Mouse (Mus musculus) embryo, embryonic 11 days (tissue): ENCODE results near the gene Htatip2.

Source experiments
- DNase-seq: peaks from one replicate; pipeline ENCODE4 v3.0.0-alpha.2; 2015

Htatip2 gene

GRCm38 (mm10) chr7:49758934-49759571 is at the start of gene Htatip2:
Gene Htatip2 (plus strand): TSS chr7:49759115.
- peak; percentile 67 for DNase-seq

- DNase-seq = no peak
Observed at GRCm38 (mm10) chr7:49709381-49710021, 49.4 kb upstream of the Htatip2 start.

DNA sequence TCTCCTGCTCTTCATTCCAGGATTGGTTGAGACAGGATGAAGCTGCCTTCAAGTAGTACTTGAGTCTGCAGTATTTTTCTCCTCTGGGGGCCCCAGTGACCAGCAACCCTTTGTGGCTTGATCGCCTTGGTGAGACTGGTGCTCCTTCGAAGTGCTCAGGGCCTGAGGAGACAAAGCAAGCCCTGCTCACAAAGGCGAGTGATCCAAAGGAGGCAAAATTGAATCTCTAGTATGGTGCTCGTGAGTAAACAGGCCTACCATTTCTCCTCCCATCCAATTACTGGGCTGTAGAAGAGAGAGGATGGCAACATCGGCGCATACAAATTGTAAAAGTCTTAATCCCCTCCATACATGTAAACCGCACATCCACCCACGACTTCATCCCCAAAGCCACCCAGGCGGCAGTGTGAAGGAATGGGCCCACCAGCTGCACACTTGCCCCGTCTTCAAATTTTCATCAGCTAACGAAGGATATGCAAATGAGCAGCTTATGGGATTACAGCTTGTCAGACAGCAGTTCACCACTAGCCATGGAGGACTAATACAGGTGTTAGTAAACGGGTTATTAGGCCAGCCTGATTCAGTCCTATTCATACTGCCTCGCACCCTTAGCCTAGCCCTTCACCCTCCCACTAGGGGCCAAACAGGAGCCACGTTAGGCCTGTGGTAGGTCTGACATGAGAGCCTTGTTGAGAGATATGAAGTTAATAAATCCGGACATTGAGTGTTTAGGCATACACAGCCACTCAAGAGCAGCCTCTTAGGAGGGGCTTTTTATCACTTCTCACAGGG is 40.8 kb upstream of the Htatip2 start:
- no peak for DNase-seq

- DNase-seq = no peak
Observed at GRCm38 (mm10) chr7:49734342-49734741, 24.6 kb upstream of the Htatip2 start.

DNA sequence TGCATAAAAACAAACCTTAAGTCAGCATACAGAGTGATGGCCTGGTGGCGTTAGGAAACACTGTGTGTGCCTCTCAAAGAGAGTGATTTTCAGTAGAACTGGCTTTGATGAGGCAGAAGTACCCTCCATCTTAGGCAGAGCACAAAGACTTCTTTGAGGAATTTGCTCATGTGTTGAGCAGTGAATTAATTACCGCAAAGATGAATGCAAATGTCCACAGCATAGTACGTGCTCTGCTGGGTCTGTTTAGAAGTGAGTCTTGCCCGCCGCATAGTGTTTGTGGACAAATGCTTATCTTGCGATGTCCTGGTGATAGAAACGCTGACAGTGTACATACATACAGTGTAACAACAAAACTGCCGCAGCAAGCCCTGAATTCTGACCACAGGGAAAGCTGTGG is 19.5 kb upstream of the Htatip2 start:
- DNase-seq = no peak

- no peak for DNase-seq
Observed at GRCm38 (mm10) chr7:49741474-49741873, 17.4 kb upstream of the Htatip2 start.

DNA sequence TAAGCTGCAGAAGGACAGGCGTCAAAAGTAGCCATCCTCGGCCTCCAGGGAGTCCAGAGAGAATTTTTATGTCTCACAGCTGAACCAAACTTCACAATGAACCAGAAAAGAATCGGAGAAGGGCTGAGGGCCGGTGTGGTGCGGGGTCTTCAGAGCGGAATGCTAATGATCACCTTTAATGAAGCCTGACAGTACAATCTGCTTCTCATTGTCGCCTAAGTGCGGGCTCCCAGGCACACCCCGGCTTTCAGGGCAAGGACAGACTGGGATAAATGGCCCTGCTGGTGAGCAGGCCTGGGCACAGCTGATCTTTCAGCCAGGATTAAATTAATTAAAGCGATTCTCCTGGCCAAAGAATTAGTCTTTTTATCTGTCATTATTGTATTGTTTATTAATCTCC is 17.0 kb upstream of the Htatip2 start:
- peak; percentile 39 for DNase-seq

- DNase-seq = peak; percentile 81
Observed at GRCm38 (mm10) chr7:49751148-49751547, 7.8 kb upstream of the Htatip2 start.

DNA sequence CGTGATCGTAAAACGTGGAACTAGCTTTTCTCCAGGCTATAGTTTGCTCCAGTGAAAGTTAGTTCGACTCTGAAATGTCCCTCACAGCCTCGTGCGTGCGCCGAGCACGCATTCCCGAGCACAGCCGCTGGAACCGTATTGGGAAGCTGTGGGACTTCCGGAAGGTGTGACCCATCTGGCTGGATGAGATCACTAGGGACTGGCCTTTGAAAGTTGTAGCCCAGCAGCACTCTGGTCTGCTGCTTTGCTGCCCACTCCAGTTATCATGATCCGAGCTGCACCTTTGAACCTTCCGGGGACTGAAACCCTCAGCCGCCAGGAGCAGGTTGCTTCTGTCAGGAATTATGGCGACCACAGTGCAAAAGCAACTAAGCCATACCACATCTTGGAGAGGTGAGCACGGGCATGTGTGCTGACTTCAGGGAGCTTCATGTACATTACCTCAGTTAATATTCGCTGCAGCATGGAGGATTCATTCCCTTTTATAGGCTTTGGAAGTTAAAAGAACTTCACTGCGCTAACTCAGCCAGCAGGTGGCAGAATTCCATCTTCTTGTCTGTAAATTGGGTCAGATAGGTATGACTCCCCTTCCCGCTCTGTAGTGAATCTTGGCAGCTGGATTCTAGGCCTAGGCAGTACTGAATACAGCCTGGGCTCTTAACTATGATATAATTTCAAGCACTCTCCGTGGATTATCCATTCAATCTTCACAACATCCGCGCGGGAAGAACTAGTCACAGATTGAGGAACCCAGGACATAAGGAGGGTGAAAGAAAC is 6.0 kb upstream of the Htatip2 start:
- peak; percentile 79 for DNase-seq

- DNase-seq = peak; percentile 74
Observed at GRCm38 (mm10) chr7:49754767-49755166, 4.1 kb upstream of the Htatip2 start.

DNA sequence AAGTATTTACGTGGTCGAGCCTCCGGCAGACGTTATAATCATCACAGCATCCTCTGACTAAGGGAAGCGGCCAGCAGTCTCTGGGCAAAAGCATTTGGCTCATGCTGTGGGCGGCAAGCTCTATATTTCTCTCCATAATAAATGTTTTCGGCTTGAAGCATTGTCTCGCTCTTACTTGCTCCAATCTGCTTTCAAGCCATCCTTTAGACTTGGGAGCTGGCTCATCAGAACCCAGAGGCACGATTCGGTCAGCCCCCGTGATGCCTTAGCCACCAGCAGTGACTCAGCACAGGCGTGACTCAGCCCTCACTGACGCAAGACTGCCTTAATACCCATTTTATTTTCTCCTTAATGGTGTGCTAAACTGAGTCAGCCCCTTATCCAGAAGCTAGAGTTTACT is 3.7 kb downstream of the Htatip2 start:
- DNase-seq = no peak

DNA sequence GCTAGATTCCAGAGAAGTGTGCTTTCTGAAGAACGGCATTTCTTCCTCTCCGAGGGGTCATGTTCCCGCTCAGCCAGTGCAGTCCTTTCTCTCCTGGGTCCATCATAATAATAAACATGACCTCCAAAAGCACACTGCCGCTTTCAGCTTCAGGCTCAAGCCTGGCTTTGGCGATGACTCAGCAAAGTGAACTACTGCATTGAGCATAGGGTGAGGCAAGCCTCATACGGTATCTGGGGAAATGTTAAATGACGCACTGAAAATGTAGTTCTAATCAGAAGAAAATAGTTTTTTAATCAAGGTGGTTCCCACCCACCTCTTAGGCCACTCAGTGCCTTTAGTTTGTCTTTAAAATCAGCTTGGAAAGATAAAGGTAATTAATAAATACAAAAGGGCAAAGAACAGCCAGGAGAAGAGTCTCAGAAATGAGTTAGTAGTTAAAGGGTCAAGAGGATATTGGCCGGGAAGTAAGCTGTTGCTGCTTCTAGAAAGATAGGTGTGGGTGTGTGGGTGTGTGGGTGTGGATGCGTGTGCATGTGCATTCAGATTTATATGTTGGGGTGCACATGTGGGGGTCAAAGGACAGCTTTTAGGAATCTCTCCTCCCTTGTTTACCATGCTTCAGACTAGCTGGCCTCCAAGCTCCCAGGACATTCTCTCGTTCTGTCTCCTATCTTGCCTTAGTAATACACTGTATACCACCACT is 5.2 kb downstream of the Htatip2 start:
- DNase-seq = peak; percentile 49

GRCm38 (mm10) chr7:49766166-49766565 is 7.3 kb downstream of the Htatip2 start:
- DNase-seq = no peak

- no peak for DNase-seq
Observed at GRCm38 (mm10) chr7:49768509-49768908, 9.6 kb downstream of the Htatip2 start.

GRCm38 (mm10) chr7:49774396-49774795 is 15.5 kb downstream of the Htatip2 start:
- DNase-seq = no peak

DNA sequence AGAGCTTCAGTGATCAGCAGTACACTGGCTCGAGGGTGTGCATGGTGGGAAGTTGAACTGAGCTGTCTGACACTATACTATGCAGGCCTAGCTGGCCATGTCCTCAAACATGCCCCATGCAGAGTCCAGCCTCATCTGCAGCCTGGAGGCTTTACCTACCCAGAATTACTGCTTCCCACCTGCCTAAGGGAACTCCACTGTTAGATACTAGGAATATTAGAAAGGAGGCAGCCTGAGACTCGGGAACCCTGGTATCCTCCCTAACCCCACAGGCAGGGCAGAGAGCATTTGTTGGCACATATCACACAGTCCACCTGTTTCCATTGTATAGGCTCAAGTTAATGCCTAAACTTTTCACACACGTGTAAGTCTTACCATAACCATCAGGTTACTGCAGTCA is 18.7 kb downstream of the Htatip2 start:
- DNase-seq = no peak

- peak; percentile 99 for DNase-seq
Observed at GRCm38 (mm10) chr7:49778114-49778901, 19.4 kb downstream of the Htatip2 start, which contains the start of gene Prmt3. Gene Prmt3 (plus strand): TSS chr7:49778346.

- no peak for DNase-seq
Observed at GRCm38 (mm10) chr7:49778904-49779615, 20.1 kb downstream of the Htatip2 start.

DNA sequence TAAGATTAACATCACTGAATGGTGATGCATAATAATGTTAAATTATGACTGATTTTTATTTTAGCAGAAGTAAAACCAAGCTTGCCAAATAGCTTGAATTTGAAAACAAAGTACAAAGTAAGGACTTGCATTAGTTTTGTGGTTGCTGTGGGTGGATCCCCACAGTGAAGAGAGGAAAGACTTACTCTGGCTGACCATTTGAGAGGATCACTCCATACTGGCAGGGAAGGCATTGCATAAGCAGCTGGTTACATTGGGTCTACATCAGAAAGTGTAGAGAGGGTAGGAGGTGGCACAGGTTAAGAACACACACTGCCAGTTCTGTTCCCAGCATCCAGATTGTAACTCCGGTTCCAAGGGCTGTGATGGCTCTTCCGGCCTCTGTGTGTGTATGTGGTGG is 24.1 kb downstream of the Htatip2 start:
- no peak for DNase-seq

GRCm38 (mm10) chr7:49785141-49785540 is 26.2 kb downstream of the Htatip2 start:
- no peak for DNase-seq
